Mouse (Mus musculus): Measurements from ENCODE around the gene Plekhg6. TPM values are rescaled to one million over a fixed set of nuclear protein-coding genes. Genes with fewer than 3 reads are reported as not detected.

Plekhg6 gene
- total and polyA plus RNA-seq, 2 experiments, result 3.0 to 5.9 TPM

DNA sequence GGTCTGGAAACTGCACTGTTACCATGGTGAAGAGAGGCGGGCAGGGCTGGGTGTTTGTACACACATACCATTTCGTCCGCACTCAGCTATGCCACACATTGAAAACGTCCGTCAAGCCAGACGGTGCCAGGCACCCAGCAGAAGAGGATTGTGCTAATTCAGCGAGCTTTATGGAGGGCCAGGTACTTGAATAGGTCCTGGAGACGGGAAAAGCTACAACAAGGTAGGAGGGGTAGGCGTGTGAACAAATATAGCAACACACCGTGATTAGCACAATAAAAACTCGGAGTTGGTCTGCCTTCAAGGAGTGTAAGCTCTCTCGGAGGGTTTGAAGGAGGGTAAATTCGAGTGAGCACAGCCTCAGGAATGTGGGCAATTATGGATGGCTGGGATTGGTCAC lies 57.8 kb downstream of the Plekhg6 start:
- Histone ChIP-seq H3K79me2 (ENCODE audit: control insufficient read depth, insufficient read depth, low read length) (no peaks in the 10 kb centered on the region), H3K9ac (ENCODE audit: low read depth, low read length) (no peak overlapping the region), H3K27me3 (ENCODE audit: control insufficient read depth, insufficient read depth, low read length) (no peaks in the 10 kb centered on the region), H3K36me3 (ENCODE audit: control insufficient read depth, insufficient read depth, low read length) (peaks cover 2% of the 10 kb centered on the region; the same call in 1 of the 2 replicates), H3K27ac (replicated peaks; ENCODE audit: insufficient read depth, low read depth, low read length) (no peak overlapping the region), H3K4me3 (ENCODE audit: insufficient read depth, low read depth, low read length) (no peak overlapping the region), H3K4me1 (ENCODE audit: control insufficient read depth, insufficient read depth, low read length) (peaks cover 9% of the 10 kb centered on the region)
- TF ChIP-seq POLR2A (IDR thresholded peaks at IDR 0.05; ENCODE audit: extremely low read depth, insufficient read depth, low read length) (no peak), CTCF (IDR thresholded peaks at IDR 0.05; ENCODE audit: low read depth, low read length) (no peak)
- DNase-seq (ENCODE audit: extremely low read depth, low read depth, low spot score), result no peak
- WGBS, result 86% methylated on average over 13 of the region's 13 CpGs

DNA sequence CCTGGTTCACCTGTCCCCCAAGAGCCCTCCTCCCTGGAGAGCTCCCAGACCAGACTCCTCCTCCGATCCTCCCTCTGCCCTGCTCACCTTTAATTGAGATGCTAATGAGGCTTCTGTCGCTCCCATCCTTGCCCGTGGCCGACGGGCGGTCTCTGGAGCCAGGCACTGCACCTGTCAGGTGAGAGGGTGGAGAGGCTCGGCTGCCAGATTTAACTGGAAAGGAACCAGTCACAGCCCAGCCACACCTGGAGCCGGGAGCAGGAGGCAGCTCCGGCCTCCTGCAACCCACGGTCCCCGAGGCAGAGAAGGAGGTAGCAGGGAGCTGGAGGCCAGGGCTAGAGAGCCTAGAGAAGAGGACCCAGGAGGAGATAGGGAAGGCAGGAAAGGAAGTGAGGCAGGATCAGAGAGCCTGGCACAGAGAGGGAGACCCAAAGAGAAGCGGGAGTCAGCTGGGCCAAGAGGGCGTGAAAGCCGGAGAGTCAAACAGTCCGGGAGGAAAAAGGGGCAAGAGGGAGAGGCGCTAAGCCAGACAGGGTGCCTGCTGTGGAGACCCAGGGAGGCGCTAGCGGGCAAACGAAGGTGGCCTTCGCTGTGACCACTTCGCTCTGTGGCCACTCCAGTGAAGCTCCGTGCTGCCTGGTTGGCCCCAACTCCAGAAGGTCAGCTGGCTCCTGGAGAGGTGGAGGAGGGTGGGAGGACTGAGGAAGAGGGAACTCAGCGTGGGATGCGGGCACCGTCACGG lies 59.3 kb downstream of the Plekhg6 start:
- DNase-seq (ENCODE audit: extremely low read depth, low read depth, low spot score), result no peak
- Histone ChIP-seq H3K27me3 (ENCODE audit: control insufficient read depth, insufficient read depth, low read length) (no peaks in the 10 kb centered on the region), H3K9ac (ENCODE audit: low read depth, low read length) (no peak overlapping the region), H3K36me3 (ENCODE audit: control insufficient read depth, insufficient read depth, low read length) (peaks cover 2% of the 10 kb centered on the region; the same call in 1 of the 2 replicates), H3K4me3 (ENCODE audit: insufficient read depth, low read depth, low read length) (no peak overlapping the region), H3K27ac (replicated peaks; ENCODE audit: insufficient read depth, low read depth, low read length) (no peak overlapping the region), H3K79me2 (ENCODE audit: control insufficient read depth, insufficient read depth, low read length) (no peaks in the 10 kb centered on the region), H3K4me1 (ENCODE audit: control insufficient read depth, insufficient read depth, low read length) (peaks cover 9% of the 10 kb centered on the region)
- WGBS, result 67% methylated on average over 26 of the region's 26 CpGs
- TF ChIP-seq POLR2A (IDR thresholded peaks at IDR 0.05; ENCODE audit: extremely low read depth, insufficient read depth, low read length), result no peak
- TF ChIP-seq CTCF (IDR thresholded peaks at IDR 0.05; ENCODE audit: low read depth, low read length), result no peak

DNA sequence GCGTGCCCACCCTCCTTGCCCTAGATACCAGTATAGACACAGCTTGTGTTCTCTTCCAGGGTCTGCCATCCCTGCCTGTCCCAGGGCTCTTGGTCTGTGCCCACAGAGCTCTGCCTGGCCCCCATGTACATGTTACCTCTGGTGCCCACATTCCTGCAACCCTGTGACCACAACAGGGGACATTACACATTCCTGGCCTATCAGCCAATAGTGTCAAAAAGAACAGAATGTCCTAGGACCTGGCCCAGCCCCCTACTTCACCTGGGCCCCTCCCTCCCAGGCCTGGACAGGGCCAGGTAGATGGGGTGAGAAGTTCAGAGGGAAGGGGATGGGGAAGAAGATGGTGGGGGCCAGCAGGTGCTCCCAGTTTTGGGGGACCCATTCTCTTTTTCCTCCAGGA lies 60.3 kb downstream of the Plekhg6 start, which contains the start of gene Scnn1a:
TSS of gene Scnn1a (plus strand) at position 337 of the 400 bp plus-strand sequence.
- no peak within 1 kb of the TSS for H3K4me3 ChIP-seq (ENCODE audit: insufficient read depth, low read depth, low read length)
- 100% methylated on average over 1 of the region's 1 CpGs for WGBS
- no peak within 1 kb of the TSS for H3K9ac ChIP-seq (ENCODE audit: low read depth, low read length)
- DNase-seq (ENCODE audit: extremely low read depth, low read depth, low spot score), result no peak
- H3K27me3 ChIP-seq (ENCODE audit: control insufficient read depth, insufficient read depth, low read length), result no peaks in the 10 kb centered on the region
- no peak within 1 kb of the TSS for H3K27ac ChIP-seq (replicated peaks; ENCODE audit: insufficient read depth, low read depth, low read length)
- peaks cover 2% of the 10 kb centered on the region; the same call in 1 of the 2 replicates for H3K36me3 ChIP-seq (ENCODE audit: control insufficient read depth, insufficient read depth, low read length)
- H3K79me2 ChIP-seq (ENCODE audit: control insufficient read depth, insufficient read depth, low read length), result no peaks in the 10 kb centered on the region
- TF ChIP-seq CTCF (IDR thresholded peaks at IDR 0.05; ENCODE audit: low read depth, low read length), result no peak
- TF ChIP-seq POLR2A (IDR thresholded peaks at IDR 0.05; ENCODE audit: extremely low read depth, insufficient read depth, low read length), result no peak
- peaks cover 9% of the 10 kb centered on the region for H3K4me1 ChIP-seq (ENCODE audit: control insufficient read depth, insufficient read depth, low read length)

DNA sequence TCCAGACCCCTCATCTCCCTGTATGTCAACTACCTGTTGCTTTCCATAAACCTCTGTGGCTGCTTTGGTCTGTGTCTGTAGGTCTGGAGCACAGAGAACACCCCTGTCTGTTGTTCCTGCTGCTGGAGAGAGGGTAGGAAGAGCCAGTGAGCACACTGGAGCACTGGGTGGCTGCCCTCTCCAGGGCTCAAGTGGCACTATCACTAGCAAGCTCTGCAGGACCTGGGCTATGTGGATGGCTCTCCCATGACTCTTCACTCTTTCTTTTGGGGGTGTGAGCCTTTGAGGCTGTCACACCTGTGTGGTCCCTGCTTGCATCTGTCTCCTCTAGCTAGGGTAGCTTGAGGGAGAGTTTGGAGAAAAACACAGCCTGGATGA lies 60.7 kb downstream of the Plekhg6 start:
- no peak overlapping the region for H3K27ac ChIP-seq (replicated peaks; ENCODE audit: insufficient read depth, low read depth, low read length)
- peaks cover 9% of the 10 kb centered on the region for H3K4me1 ChIP-seq (ENCODE audit: control insufficient read depth, insufficient read depth, low read length)
- no peak overlapping the region for H3K9ac ChIP-seq (ENCODE audit: low read depth, low read length)
- TF ChIP-seq CTCF (IDR thresholded peaks at IDR 0.05; ENCODE audit: low read depth, low read length) (no peak), POLR2A (IDR thresholded peaks at IDR 0.05; ENCODE audit: extremely low read depth, insufficient read depth, low read length) (no peak)
- peaks cover 2% of the 10 kb centered on the region; the same call in 1 of the 2 replicates for H3K36me3 ChIP-seq (ENCODE audit: control insufficient read depth, insufficient read depth, low read length)
- no peak for DNase-seq (ENCODE audit: extremely low read depth, low read depth, low spot score)
- H3K4me3 ChIP-seq (ENCODE audit: insufficient read depth, low read depth, low read length), result no peak overlapping the region
- H3K79me2 ChIP-seq (ENCODE audit: control insufficient read depth, insufficient read depth, low read length), result no peaks in the 10 kb centered on the region
- no peaks in the 10 kb centered on the region for H3K27me3 ChIP-seq (ENCODE audit: control insufficient read depth, insufficient read depth, low read length)

DNA sequence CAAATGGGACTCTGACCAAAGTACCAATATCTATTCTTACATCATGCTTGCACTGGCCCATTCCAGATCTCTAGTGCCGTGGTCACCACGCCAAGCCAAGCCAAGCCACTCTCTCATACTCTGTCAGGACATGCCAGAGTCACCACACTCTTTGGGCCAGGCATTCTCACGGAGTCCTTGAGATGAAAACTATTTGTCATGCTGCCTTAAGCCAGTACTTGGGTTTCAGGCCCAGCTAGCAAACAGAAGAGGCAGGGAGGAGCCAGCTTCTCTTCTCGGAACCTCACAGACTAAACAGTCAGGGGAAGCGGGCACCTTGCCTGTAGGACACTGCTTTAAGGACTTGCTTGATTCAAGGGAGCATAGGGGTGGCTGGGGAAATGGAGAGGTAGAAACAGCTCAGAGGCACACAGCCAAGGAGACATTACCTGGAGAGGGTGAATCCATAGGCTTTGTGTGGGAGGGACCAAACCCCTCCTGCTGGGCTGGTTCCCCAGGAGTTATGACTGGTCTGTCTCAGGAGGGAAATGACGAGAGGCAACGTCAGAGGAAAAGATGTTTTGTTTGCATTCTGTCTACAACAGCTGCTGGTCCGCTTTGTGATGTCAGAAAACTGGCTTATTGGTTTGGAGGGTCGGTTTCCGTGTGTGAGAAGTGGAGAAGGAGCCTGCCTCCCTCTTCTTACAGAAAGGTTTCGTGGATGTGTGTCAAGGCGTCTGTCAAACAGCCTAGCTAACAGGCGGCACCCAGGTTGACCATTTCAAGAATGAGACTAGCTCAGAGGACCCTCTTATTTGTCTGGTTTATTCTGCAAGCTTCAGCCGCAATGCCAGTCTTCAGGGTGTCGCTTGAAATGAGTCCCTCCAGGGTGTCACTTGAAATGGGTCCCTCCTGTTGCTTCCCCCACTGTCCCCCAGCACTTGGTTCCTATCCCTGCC lies 61.3 kb downstream of the Plekhg6 start:
- TF ChIP-seq CTCF (IDR thresholded peaks at IDR 0.05; ENCODE audit: low read depth, low read length) (no peak), POLR2A (IDR thresholded peaks at IDR 0.05; ENCODE audit: extremely low read depth, insufficient read depth, low read length) (no peak)
- Histone ChIP-seq H3K79me2 (ENCODE audit: control insufficient read depth, insufficient read depth, low read length) (no peaks in the 10 kb centered on the region), H3K4me3 (ENCODE audit: insufficient read depth, low read depth, low read length) (no peak overlapping the region), H3K27ac (replicated peaks; ENCODE audit: insufficient read depth, low read depth, low read length) (0 out of 2 replicates have a peak overlapping the region, but pooled peaks have one; percentile 7), H3K27me3 (ENCODE audit: control insufficient read depth, insufficient read depth, low read length) (no peaks in the 10 kb centered on the region), H3K9ac (ENCODE audit: low read depth, low read length) (0 out of 2 replicates have a peak overlapping the region, but pooled peaks have one; percentile 19), H3K4me1 (ENCODE audit: control insufficient read depth, insufficient read depth, low read length) (peaks cover 14% of the 10 kb centered on the region), H3K36me3 (ENCODE audit: control insufficient read depth, insufficient read depth, low read length) (peaks cover 2% of the 10 kb centered on the region; the same call in 1 of the 2 replicates)
- WGBS, result 65% methylated on average over 15 of the region's 15 CpGs
- peak; percentile 79 for DNase-seq (ENCODE audit: extremely low read depth, low read depth, low spot score)
